In the genomic region with DNA sequence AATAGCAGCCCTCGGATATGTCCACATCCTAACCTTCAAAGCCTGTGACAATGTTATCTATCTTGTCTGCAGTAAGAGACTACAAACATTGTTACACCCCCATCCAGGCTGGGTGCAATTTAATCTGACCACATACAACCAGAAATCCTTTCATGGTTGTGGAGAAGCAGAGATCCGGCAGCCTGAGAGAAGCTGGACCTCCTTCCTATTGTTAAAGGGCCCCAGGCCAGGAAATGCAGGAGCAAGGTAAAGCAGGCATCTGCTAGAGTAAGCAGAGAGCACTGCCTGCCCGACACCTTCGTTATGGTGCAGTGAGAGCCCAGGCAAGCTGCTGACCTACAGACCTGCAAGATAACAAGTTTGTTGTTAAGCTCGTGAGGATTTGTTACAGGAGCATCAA, we compare ENCODE assay signal across 22 mouse cellular contexts. TPM values are rescaled to one million over a fixed set of nuclear protein-coding genes. Genes with fewer than 3 reads are reported as not detected.
DNase-seq lines count a peak whose midpoint lies in the region; ATAC-seq and TF ChIP-seq lines count a peak whose summit lies in the region.
"Had no signal": no experiment of that assay in that cellular context is flagged by ENCODE, and none has a peak within 500 bp of the region (broad histone marks: within the 10 kb centered on the region; RNA-seq: fewer than 3 reads in every experiment).

No protein-coding gene starts in this region.

- 0 out of 2 replicates have a peak, but pooled peaks cover 2% of the 10 kb centered on the region for H3K36me3 ChIP-seq in heart, embryonic 10.5 days
- no peaks in the 10 kb centered on the region for H3K36me3 ChIP-seq in ES-E14 (ENCODE audit: control insufficient read depth, insufficient read depth, low read length, poor library complexity, severe bottlenecking)
- H3K36me3 ChIP-seq in limb, embryonic 13.5 days: no peaks in the 10 kb centered on the region
- H3K36me3 ChIP-seq: embryonic facial prominence, embryonic 13.5 days; hindbrain, embryonic 15.5 days had no signal

- H3K9ac ChIP-seq in ES-E14 (ENCODE audit: insufficient read depth, low read depth, low read length, poor library complexity, severe bottlenecking): no peak overlapping the region
- 0 out of 2 replicates have a peak overlapping the region, but pooled peaks have one; percentile 26 for H3K9ac ChIP-seq in limb, embryonic 13.5 days
- H3K9ac ChIP-seq: embryonic facial prominence, embryonic 13.5 days; forebrain, embryonic 13.5 days; forebrain, postnatal 0 days; hindbrain, embryonic 15.5 days had no signal

- no peaks in the 10 kb centered on the region for H3K9me3 ChIP-seq in heart, embryonic 10.5 days
- H3K9me3 ChIP-seq in ES-E14 (ENCODE audit: control insufficient read depth, insufficient read depth, low read depth, low read length): no peaks in the 10 kb centered on the region
- H3K9me3 ChIP-seq in limb, embryonic 13.5 days: 0 out of 2 replicates have a peak, but pooled peaks cover 3% of the 10 kb centered on the region
- H3K9me3 ChIP-seq: embryonic facial prominence, embryonic 13.5 days; forebrain, embryonic 13.5 days; hindbrain, embryonic 15.5 days had no signal

- no peaks in the 10 kb centered on the region for H3K27me3 ChIP-seq in heart, embryonic 10.5 days (ENCODE audit: insufficient read depth, poor library complexity, severe bottlenecking)
- no peaks in the 10 kb centered on the region for H3K27me3 ChIP-seq in limb, embryonic 13.5 days
- H3K27me3 ChIP-seq: embryonic facial prominence, embryonic 13.5 days; forebrain, embryonic 13.5 days; hindbrain, embryonic 15.5 days had no signal

- 0 out of 2 replicates have a peak overlapping the region, but pooled peaks have one; percentile 18 for H3K27ac ChIP-seq in heart, embryonic 10.5 days
- H3K27ac ChIP-seq in ES-E14 (ENCODE audit: insufficient read depth, low read depth, low read length, poor library complexity, severe bottlenecking): peak overlapping the region; percentile 12; the same call in 1 of the 2 replicates
- no peak overlapping the region; the same call in 1 of the 2 replicates for H3K27ac ChIP-seq in limb, embryonic 13.5 days
- H3K27ac ChIP-seq: embryonic facial prominence, embryonic 13.5 days; forebrain, embryonic 13.5 days; hindbrain, embryonic 15.5 days had no signal

- H3K4me1 ChIP-seq in heart, embryonic 10.5 days: peaks cover 12% of the 10 kb centered on the region
- H3K4me1 ChIP-seq in ES-E14 (ENCODE audit: control insufficient read depth in 2 of 2, insufficient read depth in 2 of 2, low read length in 2 of 2, poor library complexity in 1 of 2): peaks cover 13 to 21% of the 10 kb centered on the region in 2 experiments
- H3K4me1 ChIP-seq in limb, embryonic 13.5 days: peaks cover 25% of the 10 kb centered on the region

- intact Hi-C loops in heart, postnatal 14 days (cut with DNase I): no loop called here

- in situ Hi-C loops in ES-E14 (cut with MboI; ENCODE audit: low sequenced_read_pairs in 2 of 2, unreplicated experiment in 2 of 2): no loop called here

- DNase-seq in heart, embryonic 10.5 days (ENCODE audit: low spot score): peak; percentile 71
- DNase-seq in heart, postnatal 14 days: no peak
- peak; percentile 33 for DNase-seq in ES-CJ7 (ENCODE audit: low read depth, low spot score)
- DNase-seq in ES-E14 (ENCODE audit: low read depth, low spot score): no peak
- DNase-seq in layer of hippocampus, postnatal 10 days (ENCODE audit: low spot score in 2 of 2): no peak
- DNase-seq: adrenal gland, postnatal 14 days; cerebellum, adult 8-10 months; forebrain, postnatal 0 days; gastrocnemius, postnatal 14 days; kidney, adult 2 months had no signal

- 16% methylated on average over 5 of the region's 5 CpGs for WGBS in heart, embryonic 10.5 days
- 29% methylated on average over 5 of the region's 5 CpGs for WGBS in limb, embryonic 13.5 days

- H3K4me2 ChIP-seq in limb, embryonic 13.5 days (replicated peaks): no peak overlapping the region
- H3K4me2 ChIP-seq: embryonic facial prominence, embryonic 13.5 days; forebrain, embryonic 13.5 days; hindbrain, embryonic 15.5 days had no signal

- ATAC-seq in limb, embryonic 13.5 days (ENCODE audit: low FRiP score, low read depth): no peak
- ATAC-seq: activated CD4-positive, CD25-positive, alpha-beta regulatory T cell, adult 4 months; forebrain, embryonic 13.5 days; forebrain, postnatal 0 days; intestine, embryonic 16.5 days had no signal

- no peak overlapping the region for H3K4me3 ChIP-seq in heart, embryonic 10.5 days
- H3K4me3 ChIP-seq in ES-E14 (ENCODE audit: insufficient read depth in 1 of 2, low read depth in 1 of 2, low read length in 2 of 2, poor library complexity in 1 of 2, severe bottlenecking in 1 of 2): no peak overlapping the region
- H3K4me3 ChIP-seq in limb, embryonic 13.5 days: no peak overlapping the region
- H3K4me3 ChIP-seq: embryonic facial prominence, embryonic 13.5 days; forebrain, embryonic 13.5 days; hindbrain, embryonic 15.5 days had no signal

TF ChIP-seq in ES-E14, 5 proteins besides CTCF, POLR2A, EP300 and RAD21:
- no peak for TF ChIP-seq HCFC1 (IDR thresholded peaks at IDR 0.05; ENCODE audit: borderline replicate concordance, insufficient read depth, low read length)
- no peak for TF ChIP-seq CHD2 (IDR thresholded peaks at IDR 0.05; ENCODE audit: low read depth, low read length)
- no peak for TF ChIP-seq MAFK (IDR thresholded peaks at IDR 0.05; ENCODE audit: insufficient read depth, low read depth, low read length)
- no peak for TF ChIP-seq ZC3H11A (IDR thresholded peaks at IDR 0.05; ENCODE audit: borderline replicate concordance, low read depth, low read length)
- no peak for TF ChIP-seq ZNF384 (IDR thresholded peaks at IDR 0.05; ENCODE audit: low read depth, low read length)

RNA-seq across cellular contexts. Expression of gene Gm10322, which starts 59.3 kb away (rescaled TPM):
- polyA plus RNA-seq in heart, embryonic 10.5 days (2016; fragmentation: Nextera tagmentation; extraction: Ambion mirVana): not detected in 2 replicates
- total RNA-seq in heart, postnatal 14 days (2021): not detected
- total RNA-seq in ES-E14 (2012; rRNA removed): 1.5 TPM in 1 of 2 replicates, not detected in the other
- not detected in 2 replicates for polyA plus RNA-seq in limb, embryonic 13.5 days (2015; fragmentation: Nextera tagmentation; extraction: Ambion mirVana)
- not detected for total RNA-seq in layer of hippocampus, postnatal 10 days (2021)
- total RNA-seq: adrenal gland, adult 18-20 months; adrenal gland, postnatal 14 days; forebrain, postnatal 0 days; gastrocnemius, adult 18-20 months; gastrocnemius, postnatal 14 days; heart, postnatal 25 days had no signal
- polyA plus RNA-seq: activated CD4-positive, CD25-positive, alpha-beta regulatory T cell, adult 4 months; embryonic facial prominence, embryonic 13.5 days; forebrain, embryonic 13.5 days; forebrain, postnatal 0 days; gonadal fat pad, adult 2 months; heart, embryonic 14.5 days; hindbrain, embryonic 11.5 days; hindbrain, embryonic 15.5 days; intestine, embryonic 16.5 days; kidney, adult 2 months had no signal

RNA-seq across cellular contexts. Expression of gene Mcu, which starts 60.0 kb away (rescaled TPM):
- polyA plus RNA-seq in heart, embryonic 10.5 days (2016; fragmentation: Nextera tagmentation; extraction: Ambion mirVana): 19.4 and 27.1 TPM in 2 replicates
- total RNA-seq in heart, postnatal 14 days (2021): 10 to 100 TPM; 22.0 to 22.8 TPM
- total RNA-seq in ES-E14 (2012; rRNA removed): 12.3 and 13.6 TPM in 2 replicates
- 62.3 and 65.3 TPM in 2 replicates for polyA plus RNA-seq in limb, embryonic 13.5 days (2015; fragmentation: Nextera tagmentation; extraction: Ambion mirVana)
- 10 to 100 TPM; 57.8 to 62.1 TPM for total RNA-seq in layer of hippocampus, postnatal 10 days (2021)

Comparison
In these comparisons a context has a peak if more than half of its experiments do, and no peak if none do; other contexts are left out.
1. DNase-seq: peak in heart, embryonic 10.5 days (single experiment) and ES-CJ7 (single experiment); none in heart, postnatal 14 days (0 of 2), ES-E14 (single experiment) and layer of hippocampus, postnatal 10 days (0 of 2).